Mouse (Mus musculus) liver (tissue): ENCODE data around the gene Tmem182.

Experiments used
- DNase-seq: peaks from one replicate; pipeline ENCODE4 v3.0.0-alpha.2; 2020; ENCODE audit warnings: mixed read lengths

The Tmem182 gene

DNA sequence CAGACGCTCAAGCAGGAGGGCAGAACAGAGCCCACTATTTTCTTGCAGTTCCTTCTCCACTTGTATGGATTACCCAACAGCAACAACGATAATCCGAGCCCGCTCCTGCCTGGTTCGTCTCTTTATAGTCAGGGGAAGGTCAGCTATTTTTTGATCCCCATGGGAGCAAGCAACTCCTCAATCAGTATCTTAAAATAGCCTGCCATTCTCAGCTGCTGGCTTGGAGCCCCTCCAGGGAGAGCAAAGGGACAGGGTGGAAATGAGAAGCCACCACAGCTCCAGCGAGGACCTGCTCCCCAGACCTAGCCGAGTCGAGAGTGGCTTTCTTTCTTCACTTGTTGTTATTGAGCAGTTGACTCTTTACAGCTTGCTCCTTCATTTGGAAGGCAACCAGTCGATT is at the start of gene Tmem182:
Gene Tmem182, plus strand, starts transcription at position 251 of the 400 bp plus-strand sequence.
- no peak for DNase-seq

DNA sequence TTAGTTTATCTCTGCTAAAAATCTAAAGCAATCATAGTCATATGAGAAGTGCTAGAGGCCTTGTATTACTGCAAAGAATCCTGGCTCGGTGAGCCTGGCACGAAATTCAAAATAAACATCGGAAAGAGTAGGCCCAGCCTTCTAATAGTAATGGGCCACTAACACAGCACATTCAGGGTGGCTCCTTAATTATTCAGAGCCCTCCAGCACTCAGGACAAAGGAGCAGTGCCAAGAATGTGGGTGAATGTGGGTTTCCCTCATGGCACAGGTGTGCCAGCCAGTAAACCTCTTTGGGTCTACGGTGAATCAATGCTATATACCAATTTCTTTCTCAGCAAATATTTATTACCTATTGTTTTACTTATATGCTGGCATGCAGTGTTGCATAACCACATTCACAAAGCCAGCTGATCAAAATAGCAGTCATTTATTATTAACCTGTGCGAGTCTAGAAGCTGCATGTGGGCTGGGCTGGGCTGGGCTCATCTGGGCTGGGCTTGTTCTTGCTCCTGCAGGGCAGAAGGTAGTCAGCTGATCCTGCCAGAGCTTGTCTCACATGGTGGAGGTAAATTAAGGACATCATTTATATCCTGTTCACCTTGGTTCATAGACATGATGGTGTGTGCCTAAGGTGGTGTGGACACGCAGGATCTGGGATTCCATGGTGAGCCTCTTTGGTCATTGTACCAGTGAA is 45.5 kb upstream of the Tmem182 start:
- no peak for DNase-seq

DNA sequence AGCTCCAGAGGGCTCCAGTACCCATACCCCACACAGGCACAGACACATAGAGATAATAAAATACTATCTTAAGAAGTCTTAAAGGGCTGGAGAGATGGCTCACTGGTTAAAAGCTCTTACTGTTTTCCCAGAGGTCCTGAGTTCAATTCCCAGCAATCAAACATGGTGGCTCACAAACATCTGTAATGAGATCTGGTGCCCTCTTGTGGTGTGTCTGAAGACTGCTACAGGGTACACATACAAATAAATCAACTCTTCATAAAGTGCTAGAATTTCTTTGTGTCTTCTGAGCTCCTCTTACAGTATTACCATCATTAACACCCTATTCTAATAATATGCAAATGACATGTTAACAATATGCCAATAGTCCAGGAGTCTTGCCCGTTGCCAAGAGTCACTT is 41.4 kb upstream of the Tmem182 start:
- no peak for DNase-seq

DNA sequence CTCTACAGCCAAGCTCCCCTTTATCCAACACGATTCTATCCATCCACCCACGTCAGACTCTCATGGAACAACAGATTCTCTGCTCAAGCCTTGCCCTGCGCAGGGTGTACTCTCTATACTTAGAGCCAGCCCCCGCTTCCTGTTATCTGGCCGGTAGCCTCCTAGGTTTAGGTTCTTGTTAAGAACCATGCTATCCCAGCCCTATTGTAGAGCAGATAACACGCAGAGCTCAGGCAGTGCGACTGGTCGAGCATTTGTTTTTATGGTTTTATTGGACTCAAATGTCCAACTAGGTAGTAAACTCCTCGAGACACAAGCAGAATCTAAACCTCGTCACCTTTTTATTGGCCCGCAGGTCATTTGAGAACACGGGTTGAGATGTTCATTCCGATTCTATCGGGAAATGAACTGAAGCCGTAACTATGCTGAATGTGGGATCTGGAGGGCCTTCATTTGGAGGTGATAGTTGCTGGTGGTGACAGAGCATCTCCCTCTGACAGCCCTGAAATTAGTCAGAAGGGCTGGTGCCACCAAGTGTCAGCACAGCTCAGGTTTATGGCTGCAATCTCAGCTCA is 40.6 kb upstream of the Tmem182 start:
- no peak for DNase-seq

DNA sequence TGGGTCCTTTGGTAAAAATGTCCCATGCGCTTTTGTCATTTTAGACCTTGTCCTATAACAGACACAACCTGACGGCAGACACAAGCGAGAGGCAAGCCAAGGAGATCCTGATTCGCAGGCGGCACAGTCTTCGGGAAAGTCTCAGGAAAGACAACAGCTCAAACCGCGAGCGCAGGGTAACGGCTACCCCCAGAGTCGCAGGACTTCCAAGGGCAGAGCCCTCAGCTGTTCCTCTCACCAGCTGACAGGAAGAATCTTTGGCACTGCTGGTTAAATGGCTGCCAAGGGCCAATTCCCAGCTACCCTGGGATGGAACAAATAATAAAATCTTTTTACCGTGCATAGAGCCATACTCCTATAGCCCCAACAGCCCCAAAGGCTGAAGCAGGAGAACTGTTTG is 39.9 kb upstream of the Tmem182 start:
- DNase-seq = no peak

DNA sequence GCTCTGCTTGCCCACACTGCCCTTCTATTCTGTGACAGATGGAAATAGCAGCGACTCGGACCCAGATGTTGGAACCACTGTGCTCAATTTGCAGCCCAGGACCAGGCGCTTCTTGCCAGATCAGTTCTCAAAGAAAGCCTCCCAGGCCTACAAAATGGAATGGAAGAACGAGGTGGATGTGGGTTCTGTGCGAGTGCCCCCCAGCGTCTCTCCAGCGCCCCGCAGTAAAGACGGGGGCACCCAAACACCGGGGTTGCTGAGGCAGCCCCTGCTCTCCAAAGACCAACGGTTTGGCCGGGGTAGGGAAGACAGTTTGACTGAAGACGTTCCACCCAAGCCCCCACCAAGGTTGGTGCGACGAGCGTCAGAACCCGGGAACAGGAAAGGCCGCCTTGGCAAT is 37.8 kb upstream of the Tmem182 start:
- DNase-seq = no peak

DNA sequence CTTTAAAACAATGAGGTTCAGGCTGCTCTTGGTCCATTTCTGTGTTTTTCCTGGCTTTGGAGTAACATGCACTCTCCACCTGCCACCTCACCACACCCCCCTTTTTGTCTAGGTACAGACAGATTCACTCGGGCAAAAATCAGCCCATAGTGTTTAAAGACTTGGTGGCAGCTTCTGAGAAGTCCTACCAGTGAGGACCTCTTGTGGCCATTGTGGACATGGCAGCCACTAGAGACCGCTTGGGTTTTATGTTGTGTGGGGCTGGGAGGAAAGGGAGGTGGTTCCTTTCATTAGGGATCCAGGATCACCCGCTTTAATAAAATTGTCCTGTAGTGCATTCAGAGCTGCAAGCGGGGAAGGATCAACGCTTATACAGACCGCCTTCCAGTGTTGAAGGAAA is 36.8 kb upstream of the Tmem182 start:
- peak; percentile 57 for DNase-seq

DNA sequence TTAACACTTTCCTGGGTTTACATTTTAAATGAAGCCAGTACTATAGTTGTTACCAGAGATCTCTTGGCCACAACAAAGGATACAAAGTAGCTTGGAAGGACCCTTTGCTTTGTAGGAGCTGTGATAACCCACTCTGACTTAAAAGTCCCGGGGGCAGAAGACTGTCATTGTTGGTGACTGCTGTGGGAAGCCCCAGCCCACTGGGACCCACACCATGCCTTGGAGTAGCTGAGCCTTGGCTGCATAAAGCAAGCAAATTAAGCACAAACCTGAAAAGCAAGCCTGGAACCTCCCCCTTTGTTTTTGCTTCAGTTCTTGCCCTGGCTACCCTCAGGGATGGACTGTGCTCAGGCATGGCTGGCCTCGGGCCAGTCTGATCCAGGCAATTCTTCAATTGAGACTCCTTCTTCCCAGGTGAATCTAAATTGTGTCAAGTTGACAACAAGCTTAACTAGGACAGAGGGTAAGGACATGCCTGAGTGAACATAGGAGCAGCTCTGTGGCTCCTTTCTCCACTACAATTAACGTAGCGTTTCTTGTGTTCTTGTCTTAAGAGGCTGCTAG is 36.0 kb upstream of the Tmem182 start:
- no peak for DNase-seq

DNA sequence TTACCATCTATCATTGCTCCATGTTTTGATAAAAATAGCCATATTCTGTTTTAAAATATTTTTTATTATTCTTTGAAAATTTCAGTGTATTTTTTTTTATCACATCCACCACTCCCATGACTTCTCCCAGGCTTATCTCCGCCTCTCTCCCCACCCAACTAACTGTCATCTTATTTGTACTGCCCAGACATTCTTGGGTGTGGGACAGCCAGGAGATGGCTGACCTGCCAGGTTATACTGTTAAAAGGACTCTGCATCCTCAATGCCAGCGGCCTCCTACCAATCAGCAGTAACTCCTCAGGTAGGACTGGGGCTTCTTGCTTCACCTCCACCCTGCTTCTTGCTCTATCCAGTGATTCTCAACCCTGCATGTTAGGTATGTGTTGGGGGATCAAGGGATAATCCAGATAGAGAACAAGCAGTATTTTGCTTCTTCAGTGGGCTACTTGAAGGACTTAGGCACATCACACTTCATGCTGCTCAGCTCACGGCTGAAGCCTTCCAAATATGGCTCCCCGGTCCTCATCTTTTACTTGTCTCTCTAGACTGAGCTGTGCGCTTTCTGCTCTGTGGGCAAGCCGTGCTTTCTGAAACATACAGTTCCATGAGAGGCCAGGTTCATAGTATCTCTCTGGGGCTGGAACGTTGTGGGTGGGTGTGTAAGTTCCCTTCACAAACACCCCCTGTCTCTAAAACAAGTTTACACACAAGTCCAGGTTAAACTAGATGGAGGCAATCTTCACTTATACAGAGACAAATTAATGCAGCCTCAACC is 34.0 kb upstream of the Tmem182 start:
- peak; percentile 60 for DNase-seq

DNA sequence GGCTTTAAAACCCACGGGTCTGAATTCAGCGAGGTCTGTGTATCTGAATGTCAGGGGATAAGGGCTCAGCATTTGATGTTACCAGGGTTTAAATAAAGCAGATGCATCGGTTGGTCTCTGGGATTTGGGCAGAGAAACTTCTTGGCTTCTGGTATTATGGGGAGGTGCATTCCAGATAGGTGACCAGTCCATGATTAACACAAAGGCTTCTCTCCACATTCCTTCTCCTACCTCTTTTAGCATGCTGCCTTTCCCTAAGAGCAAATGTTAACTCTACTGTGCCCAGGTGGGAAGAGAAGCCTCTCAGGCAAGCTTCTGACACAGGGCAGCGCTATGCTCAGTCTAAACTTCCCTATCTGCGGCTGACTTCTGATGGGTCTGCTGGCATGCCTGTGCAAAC is 32.2 kb upstream of the Tmem182 start:
- DNase-seq = no peak

DNA sequence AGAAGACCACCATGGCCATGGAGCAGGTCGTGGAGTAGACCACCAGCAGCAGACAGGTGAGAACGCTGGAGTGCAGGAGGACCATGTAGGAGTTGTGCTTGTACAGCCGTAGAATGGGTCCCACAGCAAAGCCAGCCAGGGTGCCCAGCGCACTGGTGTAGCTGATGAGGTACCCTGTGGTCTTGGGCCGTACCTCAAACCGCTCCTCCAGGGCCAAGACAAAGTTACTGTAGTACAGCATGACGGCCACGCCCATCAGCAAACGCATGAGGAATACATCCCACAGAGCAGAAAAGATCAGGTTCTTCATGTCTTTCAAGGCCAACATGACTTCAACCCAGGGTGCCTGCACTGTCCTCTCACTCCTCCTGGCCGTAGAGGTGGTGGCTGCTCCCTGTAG is 31.4 kb upstream of the Tmem182 start:
- DNase-seq = no peak

DNA sequence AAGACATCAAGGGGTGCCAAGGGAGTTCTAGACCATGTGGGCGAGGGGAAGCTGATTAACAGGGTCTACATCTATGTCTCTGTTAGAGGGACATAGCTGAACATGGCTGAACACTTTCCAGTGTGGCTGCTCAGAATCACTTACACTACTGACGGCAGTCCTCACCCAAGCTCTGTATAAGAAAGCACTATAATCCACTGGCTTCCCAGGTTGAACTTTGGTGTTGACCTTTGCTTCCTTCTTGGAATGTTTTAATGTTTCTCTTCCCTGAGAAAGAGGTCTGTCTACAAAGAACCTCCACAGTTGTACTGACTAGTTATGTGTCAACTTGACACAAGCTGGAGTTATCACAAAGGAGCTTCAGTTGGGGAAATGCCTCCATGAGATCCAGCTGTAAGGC is 29.3 kb upstream of the Tmem182 start:
- no peak for DNase-seq

DNA sequence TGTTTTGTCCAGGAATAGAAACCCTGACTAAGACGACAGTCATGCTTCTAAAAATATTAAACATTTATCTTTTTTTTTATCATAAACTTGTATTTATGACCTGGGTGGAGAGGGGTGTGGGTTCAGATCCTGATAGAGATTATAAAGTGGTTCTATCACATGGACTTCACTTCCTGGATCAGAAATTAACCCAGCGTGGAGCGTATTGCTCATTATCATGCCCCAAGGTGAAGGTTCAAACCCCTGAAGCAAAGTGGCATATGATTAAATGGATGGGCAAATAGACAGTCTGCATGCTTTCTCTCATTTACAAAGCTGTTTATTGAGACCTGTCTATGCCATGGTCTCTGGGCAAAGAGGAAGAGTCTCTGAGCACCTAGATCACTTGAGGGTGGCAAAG is 28.6 kb upstream of the Tmem182 start:
- DNase-seq = no peak

DNA sequence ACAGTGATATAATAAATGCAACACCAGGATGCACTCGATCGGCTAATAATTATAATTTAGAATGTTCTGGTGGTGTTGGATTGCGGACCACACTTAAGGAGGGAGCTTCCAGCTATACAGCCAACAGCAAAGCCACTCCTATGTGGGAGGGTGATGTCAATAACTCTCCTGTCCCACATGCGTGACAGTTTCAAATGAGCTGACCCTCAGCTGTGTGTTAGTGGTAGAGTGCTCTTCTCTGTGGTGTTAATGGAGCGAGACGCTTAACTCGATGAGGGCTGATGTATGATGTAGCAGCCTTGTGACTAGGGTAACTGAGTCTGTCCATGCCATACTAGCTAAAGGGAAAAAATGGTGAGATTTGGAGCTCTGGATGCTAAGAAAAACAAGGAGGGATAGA is 22.0 kb upstream of the Tmem182 start:
- no peak for DNase-seq

DNA sequence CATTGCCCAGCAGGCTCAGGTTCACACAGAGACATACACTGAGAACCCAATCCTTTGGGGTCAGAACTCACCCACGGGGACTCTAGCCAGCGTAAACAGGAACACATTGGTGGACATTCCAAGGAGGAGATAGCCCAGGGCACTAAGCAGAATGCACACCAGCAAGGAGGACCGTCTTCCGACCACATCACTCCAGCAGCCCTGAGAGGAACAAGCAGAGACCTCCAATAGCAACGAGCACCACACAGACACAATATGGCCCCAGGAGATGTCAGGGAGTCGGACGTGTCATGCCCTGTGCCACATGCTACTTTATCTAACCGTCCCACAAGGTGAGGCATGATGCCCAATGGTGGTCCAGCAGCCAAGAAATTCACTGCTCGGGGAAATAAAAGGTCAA is 21.1 kb upstream of the Tmem182 start:
- no peak for DNase-seq

DNA sequence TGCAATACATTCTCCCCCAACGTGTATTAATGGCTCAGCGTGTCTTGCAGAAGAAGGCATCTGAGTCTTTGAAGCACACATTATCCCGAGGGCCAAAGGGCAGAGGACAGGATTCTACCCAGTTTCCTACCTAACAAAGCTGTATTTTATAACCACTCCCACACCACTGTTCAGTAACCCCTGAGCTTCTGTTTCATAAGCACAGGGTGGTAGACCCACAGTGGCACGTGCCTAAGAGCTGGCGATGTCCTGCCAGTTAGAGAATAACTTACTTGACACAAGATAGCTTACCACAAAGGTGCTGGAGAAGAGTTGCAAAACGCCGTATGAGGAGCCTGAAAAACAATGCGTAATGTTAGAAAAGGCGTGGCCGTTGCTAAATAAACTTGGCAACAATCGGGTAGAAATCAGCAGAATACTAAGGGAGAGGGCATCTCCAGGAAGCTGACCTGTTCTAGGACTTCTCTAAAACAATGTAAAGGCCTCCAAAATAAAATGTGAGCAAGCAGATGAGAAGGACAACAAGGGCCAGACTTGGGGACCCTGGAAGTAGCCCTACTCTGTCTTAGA is 19.4 kb upstream of the Tmem182 start:
- no peak for DNase-seq

DNA sequence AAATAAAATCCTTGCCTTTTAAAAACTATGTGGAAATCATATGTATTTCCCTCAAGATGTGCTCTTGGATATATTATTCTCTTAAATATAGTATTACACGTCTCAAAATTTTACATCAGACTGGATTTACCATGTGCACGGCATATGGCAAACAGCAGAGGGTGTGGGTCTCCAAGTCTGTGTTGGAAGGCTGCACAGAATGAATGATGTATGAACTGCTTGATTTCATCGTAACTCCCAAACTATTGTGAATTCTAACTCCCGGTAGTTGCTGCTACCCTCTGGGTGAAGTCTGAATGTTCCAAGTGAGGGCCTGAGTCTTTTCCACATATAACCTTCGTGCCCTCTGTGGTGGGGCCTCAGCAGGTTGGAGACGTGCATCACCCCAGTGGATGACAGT is 16.4 kb upstream of the Tmem182 start:
- no peak for DNase-seq

DNA sequence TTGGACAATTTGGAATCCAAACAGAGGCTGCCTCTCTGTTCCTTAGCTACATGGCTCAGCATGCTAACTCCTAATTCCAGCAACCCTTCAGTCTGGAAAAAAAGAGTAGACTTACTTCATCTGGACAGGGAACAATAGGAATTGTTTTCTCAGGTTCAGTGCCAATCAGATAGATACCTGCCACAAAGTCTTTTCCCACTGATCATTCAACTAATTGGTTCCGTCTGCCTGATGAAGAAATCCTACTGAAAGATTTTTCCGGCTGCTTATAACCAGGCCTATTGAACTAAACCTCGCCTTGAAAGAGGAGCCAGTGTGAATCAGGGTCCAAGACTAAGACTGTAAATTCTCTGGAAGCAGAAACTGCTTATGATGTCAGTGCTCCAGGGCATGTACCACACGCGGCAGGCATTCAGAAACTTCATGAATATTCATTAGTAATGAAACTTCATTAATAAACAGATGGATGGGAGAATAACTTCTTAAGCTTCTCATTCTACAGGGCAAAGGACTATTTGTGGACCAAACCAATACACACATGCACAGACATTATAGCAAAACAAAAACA is 15.7 kb upstream of the Tmem182 start:
- no peak for DNase-seq

DNA sequence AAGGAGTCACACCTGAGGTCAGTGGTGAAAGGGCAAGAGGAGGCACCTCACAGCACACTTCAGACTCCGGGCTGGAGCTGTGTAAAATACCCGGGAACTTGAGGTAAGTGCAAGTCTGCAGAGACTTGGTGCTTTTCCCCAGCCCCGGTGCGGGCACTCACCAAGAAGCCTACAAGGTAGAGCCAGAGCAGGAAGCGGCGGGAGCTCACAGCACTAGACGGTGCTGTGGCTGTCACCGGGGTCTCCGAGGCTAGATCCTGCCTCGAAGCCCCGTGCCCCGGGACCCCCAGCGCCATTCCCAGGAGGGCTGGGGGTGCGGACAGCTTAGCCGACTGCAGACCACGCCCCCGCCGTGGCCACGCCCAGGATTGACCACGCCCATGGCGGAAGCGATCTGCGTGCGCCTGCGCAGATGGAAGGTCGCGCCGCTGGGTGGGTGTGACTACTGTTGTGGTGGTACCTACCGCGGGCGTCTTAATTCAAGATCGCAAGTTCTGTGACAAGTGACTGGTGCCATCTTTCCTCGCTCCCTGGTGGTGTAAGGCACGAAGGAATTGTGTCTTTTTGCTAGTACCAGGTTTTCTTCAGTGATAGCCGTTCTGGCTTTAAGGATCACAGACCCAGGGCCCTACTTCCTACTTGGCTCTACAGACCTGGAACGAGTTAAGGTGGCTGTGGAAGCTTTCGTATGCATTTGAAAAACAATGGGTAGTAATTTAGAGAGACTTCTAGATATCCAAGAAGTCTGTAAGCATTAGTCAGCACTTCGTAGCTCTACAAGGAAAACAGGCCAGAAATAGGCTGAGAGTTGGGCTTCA is 14.9 kb upstream of the Tmem182 start, which contains the start of gene Mfsd9:
Gene Mfsd9, minus strand, starts transcription at position 364 of the 818 bp plus-strand sequence.
- DNase-seq = peak; percentile 95

DNA sequence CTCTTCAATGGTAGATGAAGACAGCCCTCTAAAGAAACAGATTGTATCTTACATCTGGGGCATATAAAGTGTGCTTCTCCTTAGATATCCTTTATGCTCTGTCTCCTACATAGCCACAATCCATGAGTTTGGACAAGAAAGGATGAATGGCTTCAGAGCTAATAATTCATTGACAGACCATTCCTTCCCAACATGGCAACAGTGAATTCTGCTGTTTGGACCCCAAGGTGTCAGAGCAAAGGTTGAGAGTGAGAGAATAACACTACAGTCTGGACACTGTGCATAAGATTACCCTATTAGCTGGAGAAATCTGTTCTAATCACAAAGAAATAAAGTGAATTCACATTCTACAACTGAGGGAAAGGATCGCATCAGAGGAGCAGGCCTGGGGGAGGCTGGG is 9.9 kb upstream of the Tmem182 start:
- no peak for DNase-seq

DNA sequence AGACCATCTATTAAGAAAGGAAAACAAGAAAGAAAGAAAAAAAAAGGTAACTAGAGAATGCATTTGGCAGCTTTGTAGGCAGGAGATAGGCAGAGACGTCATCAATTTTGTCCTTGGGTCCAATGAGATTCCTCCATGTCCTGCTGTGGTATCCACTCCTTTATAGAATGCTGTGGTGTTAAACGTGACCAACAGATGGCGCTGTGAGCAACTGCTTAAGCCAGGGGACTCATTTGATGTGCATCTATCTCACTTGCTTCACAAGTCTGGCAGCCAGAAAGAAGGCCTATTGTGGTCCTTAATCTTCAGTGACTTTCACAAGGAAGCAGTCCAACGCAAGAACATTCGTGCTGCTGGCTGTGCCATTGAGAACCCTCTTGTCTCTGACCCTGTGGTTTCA is 8.1 kb upstream of the Tmem182 start:
- peak; percentile 63 for DNase-seq

DNA sequence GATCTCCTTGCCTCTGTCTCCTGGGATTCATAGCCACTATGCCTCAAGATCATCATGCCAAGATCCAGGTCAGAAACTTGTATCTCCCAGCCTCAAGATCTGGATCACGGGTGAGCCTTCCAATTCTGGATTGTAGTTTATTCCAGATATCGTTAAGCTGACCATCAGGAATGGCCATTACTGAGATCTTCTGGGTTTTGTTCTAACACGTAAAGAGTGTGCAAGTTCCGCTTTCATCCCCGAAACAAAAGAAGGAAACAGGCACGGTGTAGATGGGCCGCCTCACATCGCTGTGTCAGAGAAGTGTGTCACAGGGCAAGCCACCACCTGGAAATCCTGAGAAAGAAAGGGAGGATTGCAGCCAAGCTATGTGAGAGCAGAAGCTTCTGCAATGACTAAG is 6.3 kb upstream of the Tmem182 start:
- DNase-seq = no peak
